11 mouse cellular contexts compared by ENCODE assay signal in the genomic region with DNA sequence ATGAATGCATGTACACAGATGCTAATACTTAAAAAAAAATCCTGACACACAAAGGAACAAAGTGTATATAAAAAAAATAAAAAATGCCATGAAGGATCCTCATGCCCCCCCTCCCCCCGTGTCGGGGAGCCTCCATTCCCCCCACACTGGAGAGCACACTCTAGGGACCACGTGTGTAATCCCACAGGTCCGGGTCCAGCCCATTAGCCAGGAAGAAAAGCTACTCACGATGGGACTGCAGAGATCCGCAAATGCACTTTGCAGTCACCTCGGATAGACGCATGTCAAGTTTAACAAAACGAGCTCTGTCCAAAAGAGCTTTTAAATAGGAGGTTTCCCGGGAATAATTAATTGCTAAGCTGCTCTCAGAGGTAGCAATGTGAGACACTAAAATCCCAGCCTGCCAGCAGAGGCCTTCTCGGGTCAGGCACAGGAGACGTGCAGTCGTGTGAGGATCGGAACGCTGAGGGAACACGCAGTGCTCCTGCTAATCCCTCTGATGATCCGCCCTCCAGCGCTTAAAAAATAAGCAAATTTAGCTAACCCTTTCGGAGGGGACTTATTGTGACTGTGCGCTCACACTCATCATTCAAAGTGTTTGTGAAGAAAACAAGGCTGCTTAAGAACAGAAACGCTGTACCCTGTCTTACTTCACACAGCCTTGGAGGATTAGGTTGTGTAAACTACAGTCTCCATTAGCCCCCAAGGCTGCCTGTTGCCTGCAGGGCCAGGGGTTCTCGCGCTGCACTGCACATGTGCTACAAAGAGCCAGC.
DNase-seq lines count a peak whose midpoint lies in the region; ATAC-seq lines count a peak whose summit lies in the region.
"Had no signal": no experiment of that assay in that cellular context is flagged by ENCODE, and none has a peak within 500 bp of the region (broad histone marks: within the 10 kb centered on the region; RNA-seq: fewer than 3 reads in every experiment).

No protein-coding gene starts in this region.

- H3K9me3 ChIP-seq in forebrain, embryonic 10.5 days = peaks cover 8% of the 10 kb centered on the region; the same call in 1 of the 2 replicates
- H3K9me3 ChIP-seq in intestine, embryonic 16.5 days (ENCODE audit: control insufficient read depth, low read length) = no peaks in the 10 kb centered on the region
- no peaks in the 10 kb centered on the region for H3K9me3 ChIP-seq in neural tube, embryonic 14.5 days (ENCODE audit: control insufficient read depth, low read length)

- no peak overlapping the region for H3K9ac ChIP-seq in intestine, embryonic 16.5 days (ENCODE audit: low read depth, low read length)
- no peak overlapping the region for H3K9ac ChIP-seq in neural tube, embryonic 14.5 days (replicated peaks; ENCODE audit: low read depth, low read length)

- H3K4me3 ChIP-seq in forebrain, embryonic 10.5 days = peak overlapping the region; percentile 16; the same call in 1 of the 2 replicates
- no peak overlapping the region for H3K4me3 ChIP-seq in intestine, embryonic 16.5 days (ENCODE audit: low read length)
- no peak overlapping the region for H3K4me3 ChIP-seq in neural tube, embryonic 14.5 days (ENCODE audit: low read depth, low read length)

- peak; percentile 67 for ATAC-seq in intestine, embryonic 16.5 days
- peak; percentile 50; the same call in 1 of the 2 replicates for ATAC-seq in neural tube, embryonic 14.5 days (ENCODE audit: low read depth)
- ATAC-seq in monocyte, adult 5-6 weeks (replicated peaks; ENCODE audit: insufficient number of reproducible peaks, low FRiP score, low TSS enrichment, poor library complexity, severe bottlenecking) = no peak
- no peak for ATAC-seq in erythroid progenitor cell, adult 5-6 weeks (replicated peaks; ENCODE audit: low FRiP score, poor library complexity, severe bottlenecking)
- ATAC-seq: Patski had no signal

- DNase-seq in gastrocnemius, adult 18-20 months (ENCODE audit: low spot score) = peak; percentile 29
- no peak for DNase-seq in gastrocnemius, postnatal 10 days
- peak; percentile 46 for DNase-seq in forebrain, embryonic 10.5 days (ENCODE audit: extremely low spot score, low spot score)
- DNase-seq in adrenal gland, postnatal 14 days = no peak
- DNase-seq: thymus, postnatal 36 days had no signal

- H3K4me1 ChIP-seq in forebrain, embryonic 10.5 days = peaks cover 50% of the 10 kb centered on the region
- H3K4me1 ChIP-seq in intestine, embryonic 16.5 days (ENCODE audit: control insufficient read depth, insufficient read depth, low read length) = peaks cover 11% of the 10 kb centered on the region; the same call in 1 of the 2 replicates
- 0 out of 2 replicates have a peak, but pooled peaks cover 4% of the 10 kb centered on the region for H3K4me1 ChIP-seq in neural tube, embryonic 14.5 days (ENCODE audit: control insufficient read depth, insufficient read depth, low read length)

- 34% methylated on average over 23 of the region's 23 CpGs for WGBS in forebrain, embryonic 10.5 days
- 34% methylated on average over 23 of the region's 23 CpGs for WGBS in intestine, embryonic 16.5 days
- 35% methylated on average over 23 of the region's 23 CpGs for WGBS in neural tube, embryonic 14.5 days

- peaks cover 11% of the 10 kb centered on the region for H3K36me3 ChIP-seq in forebrain, embryonic 10.5 days (replicated peaks)
- no peaks in the 10 kb centered on the region for H3K36me3 ChIP-seq in intestine, embryonic 16.5 days (ENCODE audit: control insufficient read depth, insufficient read depth, low read length)
- no peaks in the 10 kb centered on the region for H3K36me3 ChIP-seq in neural tube, embryonic 14.5 days (ENCODE audit: control insufficient read depth, insufficient read depth, low read length)

- no peak overlapping the region for H3K4me2 ChIP-seq in intestine, embryonic 16.5 days (ENCODE audit: low read depth, low read length)
- H3K4me2 ChIP-seq in neural tube, embryonic 14.5 days (ENCODE audit: low read depth, low read length) = no peak overlapping the region
- H3K4me2 ChIP-seq: liver, embryonic 11.5 days had no signal

- H3K27ac ChIP-seq in forebrain, embryonic 10.5 days = peak overlapping the region; percentile 78
- H3K27ac ChIP-seq in intestine, embryonic 16.5 days (ENCODE audit: low read length) = no peak overlapping the region
- no peak overlapping the region for H3K27ac ChIP-seq in neural tube, embryonic 14.5 days (ENCODE audit: low read depth, low read length)

- H3K27me3 ChIP-seq in forebrain, embryonic 10.5 days (ENCODE audit: poor library complexity, severe bottlenecking) = no peaks in the 10 kb centered on the region
- H3K27me3 ChIP-seq in intestine, embryonic 16.5 days (replicated peaks; ENCODE audit: control insufficient read depth, insufficient read depth, low read length) = no peaks in the 10 kb centered on the region
- H3K27me3 ChIP-seq in neural tube, embryonic 14.5 days (ENCODE audit: control insufficient read depth, insufficient read depth, low read length) = no peaks in the 10 kb centered on the region

Comparison
In these comparisons a context has a peak if more than half of its experiments do, and no peak if none do; other contexts are left out.
1. DNase-seq: peak in gastrocnemius, adult 18-20 months (single experiment) and forebrain, embryonic 10.5 days (single experiment); none in gastrocnemius, postnatal 10 days (single experiment) and adrenal gland, postnatal 14 days (single experiment).
2. ATAC-seq: peak in intestine, embryonic 16.5 days (single experiment) and neural tube, embryonic 14.5 days (single experiment); none in monocyte, adult 5-6 weeks (single experiment) and erythroid progenitor cell, adult 5-6 weeks (single experiment).